Mouse (Mus musculus): ENCODE results near the gene Taldo1.

Gene Taldo1

GRCm38 (mm10) chr7:141391625-141392551 lies at the start of gene Taldo1:
Taldo1 (plus strand) TSS chr7:141392199.
- peak; percentile 98 for DNase-seq

- DNase-seq: no peak
Observed at GRCm38 (mm10) chr7:141343230-141343629, 48.8 kb upstream of the Taldo1 start.

- DNase-seq: no peak
Observed at GRCm38 (mm10) chr7:141343696-141344095, 48.3 kb upstream of the Taldo1 start.

GRCm38 (mm10) chr7:141344787-141345186 lies 47.2 kb upstream of the Taldo1 start:
- no peak for DNase-seq

- peak in 1 of 2 experiments; percentile 70 for DNase-seq
Observed at GRCm38 (mm10) chr7:141351061-141351460, 40.9 kb upstream of the Taldo1 start.

GRCm38 (mm10) chr7:141355051-141355450 lies 36.9 kb upstream of the Taldo1 start:
- no peak for DNase-seq

GRCm38 (mm10) chr7:141355626-141356326 lies 36.2 kb upstream of the Taldo1 start:
- DNase-seq: no peak

- DNase-seq: no peak
Observed at GRCm38 (mm10) chr7:141356971-141357370, 35.0 kb upstream of the Taldo1 start.

- peak; percentile 75 to 82 for DNase-seq
Observed at GRCm38 (mm10) chr7:141361510-141361909, 30.5 kb upstream of the Taldo1 start.

- DNase-seq: peak; percentile 61 to 78
Observed at GRCm38 (mm10) chr7:141363106-141363751, 28.8 kb upstream of the Taldo1 start.

- no peak for DNase-seq
Observed at GRCm38 (mm10) chr7:141363752-141364125, 28.3 kb upstream of the Taldo1 start.

GRCm38 (mm10) chr7:141364349-141365048 lies 27.5 kb upstream of the Taldo1 start:
- DNase-seq: no peak

GRCm38 (mm10) chr7:141365049-141365445 lies 27.0 kb upstream of the Taldo1 start:
- no peak for DNase-seq

- DNase-seq: no peak
Observed at GRCm38 (mm10) chr7:141367358-141367757, 24.6 kb upstream of the Taldo1 start.

GRCm38 (mm10) chr7:141369918-141370317 lies 22.1 kb upstream of the Taldo1 start:
- DNase-seq: no peak

- no peak for DNase-seq
Observed at GRCm38 (mm10) chr7:141371942-141372595, 19.9 kb upstream of the Taldo1 start.

GRCm38 (mm10) chr7:141373611-141374010 lies 18.4 kb upstream of the Taldo1 start:
- DNase-seq: no peak

GRCm38 (mm10) chr7:141374399-141374798 lies 17.6 kb upstream of the Taldo1 start:
- no peak for DNase-seq

- DNase-seq: peak; percentile 56 to 64
Observed at GRCm38 (mm10) chr7:141379584-141379983, 12.4 kb upstream of the Taldo1 start.

GRCm38 (mm10) chr7:141381068-141381835 lies 10.7 kb upstream of the Taldo1 start:
- DNase-seq: no peak

GRCm38 (mm10) chr7:141387807-141388486 lies 4.1 kb upstream of the Taldo1 start:
- DNase-seq: no peak

All from lung, adult 18-20 months (tissue).